Mouse (Mus musculus) intestine, postnatal 0 days (tissue): ENCODE data around the gene Gpc3. TPM values are rescaled to one million over a fixed set of nuclear protein-coding genes. Genes with fewer than 3 reads are reported as not detected.

Experiments used
- ATAC-seq: fragments of 200-750 bp; cut with Nextera tagmentation; 2 replicates; pipeline ENCODE4 v1.8.0; 2017; ENCODE audit warnings: mild to moderate bottlenecking, moderate TSS enrichment, moderate library complexity
- H3K27ac ChIP-seq: fragments of 300-500 bp; sonication (generic); 2 replicates; pipeline ENCODE4 v1.5.1; 2014; ENCODE audit warnings: mild to moderate bottlenecking, low read depth, low read length, moderate library complexity
- H3K27me3 ChIP-seq: fragments of 300-500 bp; sonication (generic); replicated peaks from 2 replicates; pipeline ENCODE4 v1.6.1; 2014; ENCODE audit warnings: low read length, mixed read lengths; ENCODE audit not compliant: control insufficient read depth, insufficient read depth
- H3K36me3 ChIP-seq: fragments of 300-500 bp; sonication (generic); 2 replicates; pipeline ENCODE4 v1.6.1; 2014; ENCODE audit warnings: mild to moderate bottlenecking, moderate library complexity; ENCODE audit not compliant: control insufficient read depth, insufficient read depth
- H3K4me1 ChIP-seq: fragments of 300-500 bp; sonication (generic); replicated peaks from 2 replicates; pipeline ENCODE4 v1.6.1; 2014; ENCODE audit warnings: antibody characterized with exemption, low read length, mixed read lengths; ENCODE audit not compliant: control insufficient read depth, insufficient read depth
- H3K4me2 ChIP-seq: fragments of 300-500 bp; sonication (generic); replicated peaks from 2 replicates; pipeline ENCODE4 v1.6.1; 2014; ENCODE audit warnings: low read depth, mild to moderate bottlenecking, moderate library complexity
- H3K4me3 ChIP-seq: fragments of 300-500 bp; sonication (generic); 2 replicates; pipeline ENCODE4 v1.5.1; 2014; ENCODE audit warnings: low read depth, low read length
- H3K9ac ChIP-seq: fragments of 300-500 bp; sonication (generic); 2 replicates; pipeline ENCODE4 v1.6.1; 2014; ENCODE audit warnings: mild to moderate bottlenecking, low read depth, low read length
- H3K9me3 ChIP-seq: fragments of 300-500 bp; sonication (generic); 2 replicates; pipeline ENCODE4 v1.6.1; 2016; ENCODE audit warnings: mixed run types; ENCODE audit not compliant: control insufficient read depth
- CTCF ChIP-seq: sonication (generic); IDR thresholded peaks from 2 replicates; pipeline ENCODE4 v1.5.1; 2016; ENCODE audit warnings: low read depth, mild to moderate bottlenecking, control low read depth, antibody characterized with exemption, moderate library complexity
- WGBS: fragments of 180-500 bp; shearing (Covaris S2); extraction: QIAGEN DNeasy Blood & Tissue Kit; methylation state at CpG from one replicate; pipeline ENCODE4 v1.1.7; 2014; 5-methylcytosine and 5-hydroxymethylcytosine counted together
- polyA plus RNA-seq: library from polyadenylated mRNA; unstranded; fragments of >200 nt; fragmentation: Nextera tagmentation; extraction: Ambion mirVana; gene quantifications from 2 replicates; pipeline ENCODE4 v1.2.1, GENCODE M21; 2015

Gpc3 gene
- polyA plus RNA-seq, 1 experiment from 2014 or later = 240 TPM

GRCm38 (mm10) chrX:52288792-52289191 lies 325.0 kb downstream of the Gpc3 start:
- WGBS = 48% methylated on average over 1 of the region's 1 CpGs
- H3K4me1 ChIP-seq = no peaks in the 10 kb centered on the region
- ATAC-seq = no peak
- H3K36me3 ChIP-seq = no peaks in the 10 kb centered on the region
- no peak overlapping the region for H3K4me3 ChIP-seq
- no peak overlapping the region for H3K4me2 ChIP-seq
- no peak overlapping the region for H3K27ac ChIP-seq
- no peak overlapping the region for H3K9ac ChIP-seq
- no peaks in the 10 kb centered on the region for H3K9me3 ChIP-seq
- TF ChIP-seq CTCF = no peak
- no peaks in the 10 kb centered on the region for H3K27me3 ChIP-seq

GRCm38 (mm10) chrX:52287944-52288343 lies 325.8 kb downstream of the Gpc3 start:
- Histone ChIP-seq H3K4me1 (no peaks in the 10 kb centered on the region), H3K4me3 (no peak overlapping the region), H3K27me3 (no peaks in the 10 kb centered on the region), H3K4me2 (no peak overlapping the region), H3K9me3 (no peaks in the 10 kb centered on the region), H3K9ac (no peak overlapping the region), H3K36me3 (no peaks in the 10 kb centered on the region), H3K27ac (no peak overlapping the region)
- TF ChIP-seq CTCF = no peak
- no peak for ATAC-seq
- WGBS = 78% methylated on average over 6 of the region's 6 CpGs

GRCm38 (mm10) chrX:52282070-52282469 lies 331.7 kb downstream of the Gpc3 start:
- 77% methylated on average over 4 of the region's 4 CpGs for WGBS
- H3K4me3 ChIP-seq = no peak overlapping the region
- no peak overlapping the region for H3K27ac ChIP-seq
- no peaks in the 10 kb centered on the region for H3K9me3 ChIP-seq
- H3K27me3 ChIP-seq = no peaks in the 10 kb centered on the region
- no peaks in the 10 kb centered on the region for H3K36me3 ChIP-seq
- no peak for TF ChIP-seq CTCF
- no peak overlapping the region for H3K9ac ChIP-seq
- ATAC-seq = no peak
- no peaks in the 10 kb centered on the region for H3K4me1 ChIP-seq
- no peak overlapping the region for H3K4me2 ChIP-seq

GRCm38 (mm10) chrX:52281103-52281900 lies 332.4 kb downstream of the Gpc3 start:
- Histone ChIP-seq H3K36me3 (no peaks in the 10 kb centered on the region), H3K4me1 (no peaks in the 10 kb centered on the region), H3K27ac (no peak overlapping the region), H3K4me3 (no peak overlapping the region), H3K9me3 (no peaks in the 10 kb centered on the region), H3K9ac (no peak overlapping the region), H3K27me3 (no peaks in the 10 kb centered on the region), H3K4me2 (no peak overlapping the region)
- 84% methylated on average over 6 of the region's 6 CpGs for WGBS
- TF ChIP-seq CTCF = no peak
- no peak for ATAC-seq

GRCm38 (mm10) chrX:52278687-52279359 lies 334.9 kb downstream of the Gpc3 start:
- Histone ChIP-seq H3K27ac (no peak overlapping the region), H3K36me3 (no peaks in the 10 kb centered on the region), H3K9ac (no peak overlapping the region), H3K27me3 (no peaks in the 10 kb centered on the region), H3K4me2 (no peak overlapping the region), H3K4me1 (no peaks in the 10 kb centered on the region), H3K9me3 (no peaks in the 10 kb centered on the region), H3K4me3 (no peak overlapping the region)
- 75% methylated on average over 3 of the region's 3 CpGs for WGBS
- TF ChIP-seq CTCF = no peak
- no peak for ATAC-seq

- no peak overlapping the region for H3K27ac ChIP-seq
- no peak for ATAC-seq
- no peak for TF ChIP-seq CTCF
- WGBS = 64% methylated on average over 1 of the region's 1 CpGs
- H3K4me1 ChIP-seq = no peaks in the 10 kb centered on the region
- no peaks in the 10 kb centered on the region for H3K27me3 ChIP-seq
- no peaks in the 10 kb centered on the region for H3K9me3 ChIP-seq
- H3K36me3 ChIP-seq = no peaks in the 10 kb centered on the region
- H3K4me3 ChIP-seq = no peak overlapping the region
- no peak overlapping the region for H3K9ac ChIP-seq
- no peak overlapping the region for H3K4me2 ChIP-seq
Observed at GRCm38 (mm10) chrX:52277599-52277998, 336.2 kb downstream of the Gpc3 start.
